Mouse (Mus musculus) hindbrain, postnatal 0 days (tissue): ENCODE data around the gene Rap1gap2. TPM values are rescaled to one million over a fixed set of nuclear protein-coding genes. Genes with fewer than 3 reads are reported as not detected.

Experiments
- ATAC-seq: fragments of 200-750 bp; cut with Nextera tagmentation; 2 replicates; pipeline ENCODE4 v1.8.0; 2017; ENCODE audit warnings: mild to moderate bottlenecking, moderate TSS enrichment, moderate library complexity
- DNase-seq: peaks from one replicate; pipeline ENCODE4 v3.0.0-alpha.2; 2015; ENCODE audit warnings: low spot score
- H3K27ac ChIP-seq: fragments of 300-500 bp; sonication (generic); 2 replicates; pipeline ENCODE4 v1.5.1; 2014; ENCODE audit warnings: mild to moderate bottlenecking
- H3K27me3 ChIP-seq: fragments of 300-500 bp; sonication (generic); 2 replicates; pipeline ENCODE4 v1.6.1; 2014; ENCODE audit warnings: low read length, mixed read lengths; ENCODE audit not compliant: insufficient read depth
- H3K36me3 ChIP-seq: fragments of 300-500 bp; sonication (generic); 2 replicates; pipeline ENCODE4 v1.6.1; 2014; ENCODE audit warnings: low read length, mixed read lengths; ENCODE audit not compliant: insufficient read depth
- H3K4me1 ChIP-seq: fragments of 300-500 bp; sonication (generic); 2 replicates; pipeline ENCODE4 v1.6.1; 2014; ENCODE audit warnings: antibody characterized with exemption, low read length, mixed read lengths; ENCODE audit not compliant: insufficient read depth
- H3K4me2 ChIP-seq: fragments of 300-500 bp; sonication (generic); 2 replicates; pipeline ENCODE4 v1.6.1; 2014; ENCODE audit warnings: low read depth, mild to moderate bottlenecking, low read length, moderate library complexity, mixed read lengths
- H3K4me3 ChIP-seq: fragments of 300-500 bp; sonication (generic); 2 replicates; pipeline ENCODE4 v1.5.1; 2014; ENCODE audit warnings: low read length
- H3K9ac ChIP-seq: fragments of 300-500 bp; sonication (generic); replicated peaks from 2 replicates; pipeline ENCODE4 v1.6.1; 2014; ENCODE audit warnings: mild to moderate bottlenecking, low read length, moderate library complexity, mixed read lengths
- H3K9me3 ChIP-seq: fragments of 300-500 bp; sonication (generic); 2 replicates; pipeline ENCODE4 v1.6.1; 2016; ENCODE audit warnings: low read length, mixed read lengths
- CTCF ChIP-seq: IDR thresholded peaks from 2 replicates; pipeline ENCODE4 v1.5.1; 2016; ENCODE audit warnings: antibody characterized with exemption, control low read depth, low read depth
- WGBS: fragments of 180-500 bp; shearing (Covaris S2); extraction: QIAGEN DNeasy Blood & Tissue Kit; methylation state at CpG from one replicate; pipeline ENCODE4 v1.1.7; 2014; 5-methylcytosine and 5-hydroxymethylcytosine counted together
- polyA plus RNA-seq: library from polyadenylated mRNA; unstranded; fragments of >200 nt; fragmentation: Nextera tagmentation; extraction: Ambion mirVana; gene quantifications from 2 replicates; pipeline ENCODE4 v1.2.1, GENCODE M21; 2015
- total RNA-seq: library from RNA; depleted of rRNA; stranded (reverse); fragments of >200 nt; gene quantifications from 2 replicates; pipeline ENCODE4 v1.2.3, GENCODE M21; 2014

Gene Rap1gap2
- total and polyA plus RNA-seq, 2 experiments from 2014 or later = 9.9 to 55.5 TPM

- Histone ChIP-seq H3K27ac (peak overlapping the region; percentile 81), H3K9me3 (no peaks in the 10 kb centered on the region), H3K4me3 (peak overlapping the region; percentile 50), H3K27me3 (no peaks in the 10 kb centered on the region; the same call in 1 of the 2 replicates), H3K4me2 (peak overlapping the region; percentile 65), H3K36me3 (no peaks in the 10 kb centered on the region), H3K9ac (peak overlapping the region; percentile 61), H3K4me1 (peaks cover 11% of the 10 kb centered on the region; the same call in 1 of the 2 replicates)
- ATAC-seq (no peak; the same call in 1 of the 2 replicates), DNase-seq (no peak)
- WGBS = under 1% methylated on average over 25 of the region's 25 CpGs
- TF ChIP-seq CTCF = no peak
Measured at GRCm38 (mm10) chr11:74590239-74590596, 20.5 kb downstream of the Rap1gap2 start.

GRCm38 (mm10) chr11:74589401-74590238 is 21.1 kb downstream of the Rap1gap2 start:
- H3K4me3 ChIP-seq = peak overlapping the region; percentile 50
- H3K27ac ChIP-seq = peak overlapping the region; percentile 81
- no peaks in the 10 kb centered on the region for H3K9me3 ChIP-seq
- peak overlapping the region; percentile 65 for H3K4me2 ChIP-seq
- H3K9ac ChIP-seq = peak overlapping the region; percentile 61
- WGBS = 3% methylated on average over 54 of the region's 66 CpGs
- peaks cover 13% of the 10 kb centered on the region; the same call in 1 of the 2 replicates for H3K4me1 ChIP-seq
- H3K36me3 ChIP-seq = no peaks in the 10 kb centered on the region
- ATAC-seq (peak; percentile 88), DNase-seq (peak; percentile 87)
- H3K27me3 ChIP-seq = no peaks in the 10 kb centered on the region; the same call in 1 of the 2 replicates
- no peak for TF ChIP-seq CTCF

GRCm38 (mm10) chr11:74586401-74586800 is 24.3 kb downstream of the Rap1gap2 start:
- no peak for TF ChIP-seq CTCF
- H3K4me1 ChIP-seq = peaks cover 13% of the 10 kb centered on the region; the same call in 1 of the 2 replicates
- no peaks in the 10 kb centered on the region; the same call in 1 of the 2 replicates for H3K27me3 ChIP-seq
- DNase-seq (no peak), ATAC-seq (no peak)
- H3K4me2 ChIP-seq = no peak overlapping the region
- WGBS = 61% methylated on average over 5 of the region's 5 CpGs
- no peak overlapping the region for H3K9ac ChIP-seq
- no peak overlapping the region for H3K4me3 ChIP-seq
- no peaks in the 10 kb centered on the region for H3K36me3 ChIP-seq
- H3K9me3 ChIP-seq = no peaks in the 10 kb centered on the region
- no peak overlapping the region for H3K27ac ChIP-seq

GRCm38 (mm10) chr11:74584946-74585723 is 25.6 kb downstream of the Rap1gap2 start:
- WGBS = 65% methylated on average over 10 of the region's 10 CpGs
- Histone ChIP-seq H3K4me3 (no peak overlapping the region), H3K27ac (peak overlapping the region; percentile 16; the same call in 1 of the 2 replicates), H3K36me3 (no peaks in the 10 kb centered on the region), H3K9ac (no peak overlapping the region), H3K4me2 (no peak overlapping the region), H3K27me3 (no peaks in the 10 kb centered on the region; the same call in 1 of the 2 replicates), H3K9me3 (no peaks in the 10 kb centered on the region), H3K4me1 (peaks cover 10% of the 10 kb centered on the region; the same call in 1 of the 2 replicates)
- ATAC-seq (no peak), DNase-seq (no peak)
- no peak for TF ChIP-seq CTCF

GRCm38 (mm10) chr11:74583824-74584349 is 26.8 kb downstream of the Rap1gap2 start:
- H3K27ac ChIP-seq = no peak overlapping the region
- no peaks in the 10 kb centered on the region for H3K27me3 ChIP-seq
- no peak for TF ChIP-seq CTCF
- H3K9ac ChIP-seq = no peak overlapping the region
- no peak for DNase-seq
- H3K4me3 ChIP-seq = no peak overlapping the region
- H3K9me3 ChIP-seq = no peaks in the 10 kb centered on the region
- no peak overlapping the region for H3K4me2 ChIP-seq
- 64% methylated on average over 7 of the region's 7 CpGs for WGBS
- H3K4me1 ChIP-seq = peaks cover 10% of the 10 kb centered on the region; the same call in 1 of the 2 replicates
- no peak for ATAC-seq
- H3K36me3 ChIP-seq = no peaks in the 10 kb centered on the region

GRCm38 (mm10) chr11:74582464-74582863 is 28.3 kb downstream of the Rap1gap2 start:
- no peaks in the 10 kb centered on the region for H3K36me3 ChIP-seq
- H3K4me1 ChIP-seq = peaks cover 6% of the 10 kb centered on the region; the same call in 1 of the 2 replicates
- WGBS = 78% methylated on average over 3 of the region's 3 CpGs
- no peak overlapping the region for H3K4me2 ChIP-seq
- H3K9me3 ChIP-seq = no peaks in the 10 kb centered on the region
- DNase-seq (no peak), ATAC-seq (no peak)
- TF ChIP-seq CTCF = no peak
- no peak overlapping the region for H3K27ac ChIP-seq
- no peak overlapping the region for H3K9ac ChIP-seq
- no peaks in the 10 kb centered on the region for H3K27me3 ChIP-seq
- H3K4me3 ChIP-seq = no peak overlapping the region
